Mouse (Mus musculus): ENCODE measurements around the gene Pga5. TPM values are rescaled to one million over a fixed set of nuclear protein-coding genes. Genes with fewer than 3 reads are reported as not detected.

Gene Pga5
- total and polyA plus RNA-seq, 3 experiments = 0.08 TPM; not detected in 2

DNA sequence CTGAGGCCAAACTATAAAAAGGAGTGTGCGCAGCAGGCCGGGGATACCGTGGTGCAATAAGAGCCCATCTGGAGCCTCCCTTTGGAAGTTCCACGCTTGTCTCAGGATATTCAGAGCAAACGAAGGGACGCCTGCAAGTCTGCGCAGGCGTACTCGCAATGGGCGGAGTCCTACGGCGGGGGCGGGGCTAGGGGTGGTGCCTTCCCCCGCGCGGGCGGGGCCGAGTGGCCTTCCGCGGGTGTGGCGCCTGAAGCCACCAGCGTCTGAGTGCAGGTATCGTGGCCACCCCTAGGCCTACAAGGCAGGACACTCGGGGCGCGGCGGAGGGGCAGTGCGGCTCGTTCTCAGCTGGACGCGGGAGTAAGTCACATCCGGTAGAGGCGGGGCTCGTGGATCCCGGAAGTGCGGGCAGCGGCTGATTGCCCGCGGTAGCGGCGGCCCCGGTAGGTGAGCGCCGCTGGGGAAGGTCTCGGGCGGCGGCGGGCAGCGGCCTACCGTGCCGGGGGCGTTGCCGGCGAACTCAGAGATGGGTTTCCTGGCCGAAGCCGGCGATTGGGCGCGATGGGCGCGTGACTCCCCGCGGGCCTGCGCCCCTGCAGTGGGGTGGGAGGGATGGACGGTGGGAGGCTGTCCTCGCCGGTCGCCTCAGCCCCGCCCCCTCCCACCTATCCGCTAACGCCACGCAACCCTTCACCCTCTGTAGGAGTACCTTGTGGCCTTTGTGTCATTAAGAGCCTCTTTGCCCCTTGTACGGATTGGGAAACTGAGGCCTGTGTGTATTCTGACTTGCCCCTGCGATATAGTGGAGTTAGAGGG lies 10.9 kb upstream of the Pga5 start, which contains the start of gene Vps37c:
Gene Vps37c (plus strand): TSS at position 199 of the 816 bp plus-strand sequence.
- in situ Hi-C loops (cut with MboI; ENCODE audit: low pct_ligation_motif_present, low pct_unique_long_range_greater_than_20kb, low sequenced_read_pairs) = no loop called here
- H3K27ac ChIP-seq (ENCODE audit: insufficient read depth, low read depth) = peak within 1 kb of the TSS; percentile 92

GRCm38 (mm10) chr19:10685727-10686126 lies 7.9 kb upstream of the Pga5 start:
- H3K4me3 ChIP-seq (replicated peaks in 1 of 3; ENCODE audit: low read depth in 2 of 3, low read length in 2 of 3, poor library complexity in 1 of 3) = no peak overlapping the region
- peaks cover 8% of the 10 kb centered on the region for H3K27me3 ChIP-seq (replicated peaks)
- no peaks in the 10 kb centered on the region for H3K9me3 ChIP-seq (replicated peaks; ENCODE audit: low read length)
- no peak for TF ChIP-seq ZNF384 (IDR thresholded peaks at IDR 0.05; ENCODE audit: low read depth, low read length)
- TF ChIP-seq PAX5 (IDR thresholded peaks at IDR 0.05; ENCODE audit: low read length) = no peak
- TF ChIP-seq IRF4 (IDR thresholded peaks at IDR 0.05; ENCODE audit: low read depth, low read length) = no peak
- TF ChIP-seq ZMIZ1 (IDR thresholded peaks at IDR 0.05; ENCODE audit: low read depth, low read length) = no peak
- TF ChIP-seq TBP (conservative IDR thresholded peaks at IDR 0.05; ENCODE audit: low read depth, low read length) = no peak
- TF ChIP-seq HCFC1 (IDR thresholded peaks at IDR 0.05; ENCODE audit: low read depth, low read length) = no peak
- no peak for TF ChIP-seq KAT2A (IDR thresholded peaks at IDR 0.05; ENCODE audit: insufficient replicate concordance, low read length)
- no peak for TF ChIP-seq CTCF (conservative IDR thresholded peaks at IDR 0.05 in 1 of 2, IDR thresholded peaks at IDR 0.05 in 1 of 2; ENCODE audit: low read depth in 2 of 2, low read length in 2 of 2)
- no peak for TF ChIP-seq MAZ (IDR thresholded peaks at IDR 0.05; ENCODE audit: low read depth, low read length)
- no peak for TF ChIP-seq JUND (conservative IDR thresholded peaks at IDR 0.05; ENCODE audit: low read depth, low read length)
- no peak for TF ChIP-seq JUN (IDR thresholded peaks at IDR 0.05; ENCODE audit: insufficient read depth, low read depth, low read length)
- no peak for TF ChIP-seq RAD21 (IDR thresholded peaks at IDR 0.05; ENCODE audit: low read depth, low read length)
- no peak for TF ChIP-seq MEF2A (IDR thresholded peaks at IDR 0.05; ENCODE audit: borderline replicate concordance, low read depth, low read length)
- no peak for TF ChIP-seq CHD1 (IDR thresholded peaks at IDR 0.05; ENCODE audit: low read depth, low read length)
- TF ChIP-seq MYC (IDR thresholded peaks at IDR 0.05; ENCODE audit: low read depth, low read length) = no peak
- no peak for TF ChIP-seq MXI1 (IDR thresholded peaks at IDR 0.05; ENCODE audit: low read depth, low read length)
- no peak for TF ChIP-seq SMC3 (IDR thresholded peaks at IDR 0.05; ENCODE audit: low read depth, low read length)
- no peak for TF ChIP-seq E2F4 (IDR thresholded peaks at IDR 0.05; ENCODE audit: insufficient replicate concordance, low read depth, low read length)
- no peak for TF ChIP-seq BHLHE40 (IDR thresholded peaks at IDR 0.05; ENCODE audit: low read depth, low read length)
- dilution Hi-C loops (cut with MboI; ENCODE audit: extremely low pct_ligation_motif_present, extremely low pct_unique_long_range_greater_than_20kb, low sequenced_read_pairs) (no loop called here), in situ Hi-C loops (cut with MboI; ENCODE audit: low pct_ligation_motif_present, low pct_unique_long_range_greater_than_20kb, low sequenced_read_pairs) (no loop called here)
- no peak for DNase-seq (ENCODE audit: extremely low read depth)
- peaks cover 15% of the 10 kb centered on the region for H3K79me2 ChIP-seq (replicated peaks; ENCODE audit: control insufficient read depth, extremely low read depth, insufficient read depth, poor library complexity, severe bottlenecking)
- peaks cover 11 to 16% of the 10 kb centered on the region in 2 experiments; a peak in 3 of 4 replicates for H3K4me1 ChIP-seq (ENCODE audit: control insufficient read depth in 1 of 2, insufficient read depth in 2 of 2)
- H3K4me2 ChIP-seq (ENCODE audit: insufficient read depth, low read depth, poor library complexity, severe bottlenecking) = no peak overlapping the region
- no peak overlapping the region for H3K9ac ChIP-seq (ENCODE audit: insufficient read depth, low read depth)
- no peak overlapping the region for H3K27ac ChIP-seq (ENCODE audit: insufficient read depth, low read depth)
- no peaks in the 10 kb centered on the region for H3K36me3 ChIP-seq (replicated peaks in 1 of 2; ENCODE audit: control insufficient read depth in 1 of 2, insufficient read depth in 1 of 2, low read length in 1 of 2)

More for the DNA sequence above, 10.9 kb upstream of the Pga5 start, which contains the start of gene Vps37c:
- TF ChIP-seq JUND (conservative IDR thresholded peaks at IDR 0.05; ENCODE audit: low read depth, low read length) (no peak), TCF12 (IDR thresholded peaks at IDR 0.05; ENCODE audit: low read depth, low read length) (peak; percentile 52), ELF1 (IDR thresholded peaks at IDR 0.05; ENCODE audit: low read depth, low read length) (peak; percentile 95), POLR2AphosphoS2 (IDR thresholded peaks at IDR 0.05; ENCODE audit: low read depth, low read length) (peak; percentile 75; the same call in 1 of the 2 replicates), JUN (IDR thresholded peaks at IDR 0.05; ENCODE audit: insufficient read depth, low read depth, low read length) (no peak), IRF4 (IDR thresholded peaks at IDR 0.05; ENCODE audit: low read depth, low read length) (peak; percentile 49; the same call in 1 of the 2 replicates), SMC3 (IDR thresholded peaks at IDR 0.05; ENCODE audit: low read depth, low read length) (no peak), CHD1 (IDR thresholded peaks at IDR 0.05; ENCODE audit: low read depth, low read length) (no peak), HCFC1 (IDR thresholded peaks at IDR 0.05; ENCODE audit: low read depth, low read length) (peak; percentile 59; the same call in 1 of the 2 replicates), MAX (IDR thresholded peaks at IDR 0.05; ENCODE audit: low read length) (peak; percentile 39; the same call in 1 of the 2 replicates), BHLHE40 (IDR thresholded peaks at IDR 0.05; ENCODE audit: low read depth, low read length) (0 out of 2 replicates have a peak, but pooled peaks have one; percentile 8), NELFE (IDR thresholded peaks at IDR 0.05; ENCODE audit: low read depth, low read length) (peak; percentile 72), MEF2A (IDR thresholded peaks at IDR 0.05; ENCODE audit: borderline replicate concordance, low read depth, low read length) (peak; percentile 60; the same call in 1 of the 2 replicates), POLR2A (IDR thresholded peaks at IDR 0.05; ENCODE audit: low read depth, low read length) (peak; percentile 63), USF2 (conservative IDR thresholded peaks at IDR 0.05; ENCODE audit: low read depth, low read length) (peak; percentile 60), KAT2A (IDR thresholded peaks at IDR 0.05; ENCODE audit: insufficient replicate concordance, low read length) (no peak), CHD2 (IDR thresholded peaks at IDR 0.05; ENCODE audit: low read length) (0 out of 2 replicates have a peak, but pooled peaks have one; percentile 20), MYC (IDR thresholded peaks at IDR 0.05; ENCODE audit: low read depth, low read length) (0 out of 2 replicates have a peak, but pooled peaks have one; percentile 31), RAD21 (IDR thresholded peaks at IDR 0.05; ENCODE audit: low read depth, low read length) (no peak), TBP (conservative IDR thresholded peaks at IDR 0.05; ENCODE audit: low read depth, low read length) (peak; percentile 70; the same call in 1 of the 2 replicates), ZMIZ1 (IDR thresholded peaks at IDR 0.05; ENCODE audit: low read depth, low read length) (peak; percentile 76; the same call in 1 of the 2 replicates), NRF1 (IDR thresholded peaks at IDR 0.05; ENCODE audit: low read depth, low read length) (peak; percentile 81), SIN3A (IDR thresholded peaks at IDR 0.05; ENCODE audit: low read length) (peak; percentile 72), GABPA (IDR thresholded peaks at IDR 0.05; ENCODE audit: insufficient replicate concordance, low read depth, low read length) (no peak), USF1 (IDR thresholded peaks at IDR 0.05; ENCODE audit: low read depth, low read length) (peak; percentile 87), MXI1 (IDR thresholded peaks at IDR 0.05; ENCODE audit: low read depth, low read length) (peak; percentile 79), UBTF (IDR thresholded peaks at IDR 0.05; ENCODE audit: low read depth, low read length) (no peak)
- H3K9ac ChIP-seq (ENCODE audit: insufficient read depth, low read depth) = peak within 1 kb of the TSS; percentile 73
- peak within 1 kb of the TSS; percentile 80 for H3K4me2 ChIP-seq (ENCODE audit: insufficient read depth, low read depth, poor library complexity, severe bottlenecking)
- peaks cover 26 to 46% of the 10 kb centered on the region in 2 experiments for H3K4me1 ChIP-seq (ENCODE audit: control insufficient read depth in 1 of 2, insufficient read depth in 2 of 2)
- H3K27me3 ChIP-seq (replicated peaks) = peaks cover 7% of the 10 kb centered on the region
- dilution Hi-C loops (cut with MboI; ENCODE audit: extremely low pct_ligation_motif_present, extremely low pct_unique_long_range_greater_than_20kb, low sequenced_read_pairs) = no loop called here
- DNase-seq (ENCODE audit: extremely low read depth) = peak; percentile 78
- H3K79me2 ChIP-seq (replicated peaks; ENCODE audit: control insufficient read depth, extremely low read depth, insufficient read depth, poor library complexity, severe bottlenecking) = peaks cover 37% of the 10 kb centered on the region
- peaks cover 0 to 9% of the 10 kb centered on the region in 2 experiments for H3K36me3 ChIP-seq (replicated peaks in 1 of 2; ENCODE audit: control insufficient read depth in 1 of 2, insufficient read depth in 1 of 2, low read length in 1 of 2)
- no peaks in the 10 kb centered on the region for H3K9me3 ChIP-seq (replicated peaks; ENCODE audit: low read length)
- peak within 1 kb of the TSS; percentile 79 to 87 (median 81) for H3K4me3 ChIP-seq (replicated peaks in 1 of 3; ENCODE audit: low read depth in 2 of 3, low read length in 2 of 3, poor library complexity in 1 of 3)

Measured in CH12.LX (cell line).